Mouse (Mus musculus): Measurements from ENCODE around the gene Pde4a. TPM values are rescaled to one million over a fixed set of nuclear protein-coding genes. Genes with fewer than 3 reads are reported as not detected.

Pde4a gene
- polyA plus RNA-seq, 1 experiment from 2014 or later: 11.7 TPM

- Histone ChIP-seq H3K9ac (no peak overlapping the region), H3K4me2 (replicated peaks) (peak overlapping the region; percentile 46), H3K4me3 (no peak overlapping the region), H3K27me3 (peaks cover 9% of the 10 kb centered on the region; the same call in 1 of the 2 replicates), H3K27ac (no peak overlapping the region), H3K9me3 (replicated peaks) (0 out of 2 replicates have a peak, but pooled peaks cover under 1% of the 10 kb centered on the region), H3K4me1 (peaks cover 30% of the 10 kb centered on the region), H3K36me3 (no peaks in the 10 kb centered on the region)
- WGBS: 7% methylated on average over 11 of the region's 11 CpGs
- ATAC-seq (ENCODE audit: low FRiP score): no peak
Measured at GRCm38 (mm10) chr9:21152715-21153114, 12.8 kb upstream of the Pde4a start.

GRCm38 (mm10) chr9:21153331-21153730 is 12.2 kb upstream of the Pde4a start:
- Histone ChIP-seq H3K27ac (no peak overlapping the region), H3K36me3 (no peaks in the 10 kb centered on the region), H3K4me3 (peak overlapping the region; percentile 20), H3K4me2 (replicated peaks) (peak overlapping the region; percentile 46), H3K27me3 (peaks cover 9% of the 10 kb centered on the region; the same call in 1 of the 2 replicates), H3K9ac (peak overlapping the region; percentile 18; the same call in 1 of the 2 replicates), H3K4me1 (peaks cover 24% of the 10 kb centered on the region), H3K9me3 (replicated peaks) (0 out of 2 replicates have a peak, but pooled peaks cover 2% of the 10 kb centered on the region)
- WGBS: 5% methylated on average over 12 of the region's 12 CpGs
- no peak for ATAC-seq (ENCODE audit: low FRiP score)

- Histone ChIP-seq H3K9ac (no peak overlapping the region), H3K4me2 (replicated peaks) (peak overlapping the region; percentile 46), H3K4me3 (peak overlapping the region; percentile 20), H3K27ac (no peak overlapping the region), H3K4me1 (peaks cover 19% of the 10 kb centered on the region), H3K36me3 (no peaks in the 10 kb centered on the region), H3K9me3 (replicated peaks) (0 out of 2 replicates have a peak, but pooled peaks cover 2% of the 10 kb centered on the region), H3K27me3 (peaks cover 9% of the 10 kb centered on the region; the same call in 1 of the 2 replicates)
- WGBS: 15% methylated on average over 5 of the region's 5 CpGs
- no peak for ATAC-seq (ENCODE audit: low FRiP score)
Measured at GRCm38 (mm10) chr9:21153833-21154232, 11.7 kb upstream of the Pde4a start.

- Histone ChIP-seq H3K4me1 (peaks cover 14% of the 10 kb centered on the region), H3K27me3 (peaks cover 9% of the 10 kb centered on the region; the same call in 1 of the 2 replicates), H3K36me3 (no peaks in the 10 kb centered on the region), H3K9ac (no peak overlapping the region), H3K4me3 (no peak overlapping the region), H3K9me3 (replicated peaks) (0 out of 2 replicates have a peak, but pooled peaks cover 2% of the 10 kb centered on the region), H3K4me2 (replicated peaks) (no peak overlapping the region), H3K27ac (no peak overlapping the region)
- WGBS: 88% methylated on average over 3 of the region's 3 CpGs
- ATAC-seq (ENCODE audit: low FRiP score): no peak
Measured at GRCm38 (mm10) chr9:21154787-21155186, 10.7 kb upstream of the Pde4a start.

GRCm38 (mm10) chr9:21161209-21161909 is 4.2 kb upstream of the Pde4a start:
- H3K9me3 ChIP-seq (replicated peaks): 0 out of 2 replicates have a peak, but pooled peaks cover 2% of the 10 kb centered on the region
- peak; percentile 62 for ATAC-seq (ENCODE audit: low FRiP score)
- H3K4me2 ChIP-seq (replicated peaks): peak overlapping the region; percentile 66
- H3K9ac ChIP-seq: peak overlapping the region; percentile 70
- no peaks in the 10 kb centered on the region for H3K36me3 ChIP-seq
- H3K4me1 ChIP-seq: peaks cover 20% of the 10 kb centered on the region
- H3K27me3 ChIP-seq: peaks cover 51% of the 10 kb centered on the region
- no peak overlapping the region for H3K27ac ChIP-seq
- peak overlapping the region; percentile 48 for H3K4me3 ChIP-seq
- under 1% methylated on average over 52 of the region's 52 CpGs for WGBS

DNA sequence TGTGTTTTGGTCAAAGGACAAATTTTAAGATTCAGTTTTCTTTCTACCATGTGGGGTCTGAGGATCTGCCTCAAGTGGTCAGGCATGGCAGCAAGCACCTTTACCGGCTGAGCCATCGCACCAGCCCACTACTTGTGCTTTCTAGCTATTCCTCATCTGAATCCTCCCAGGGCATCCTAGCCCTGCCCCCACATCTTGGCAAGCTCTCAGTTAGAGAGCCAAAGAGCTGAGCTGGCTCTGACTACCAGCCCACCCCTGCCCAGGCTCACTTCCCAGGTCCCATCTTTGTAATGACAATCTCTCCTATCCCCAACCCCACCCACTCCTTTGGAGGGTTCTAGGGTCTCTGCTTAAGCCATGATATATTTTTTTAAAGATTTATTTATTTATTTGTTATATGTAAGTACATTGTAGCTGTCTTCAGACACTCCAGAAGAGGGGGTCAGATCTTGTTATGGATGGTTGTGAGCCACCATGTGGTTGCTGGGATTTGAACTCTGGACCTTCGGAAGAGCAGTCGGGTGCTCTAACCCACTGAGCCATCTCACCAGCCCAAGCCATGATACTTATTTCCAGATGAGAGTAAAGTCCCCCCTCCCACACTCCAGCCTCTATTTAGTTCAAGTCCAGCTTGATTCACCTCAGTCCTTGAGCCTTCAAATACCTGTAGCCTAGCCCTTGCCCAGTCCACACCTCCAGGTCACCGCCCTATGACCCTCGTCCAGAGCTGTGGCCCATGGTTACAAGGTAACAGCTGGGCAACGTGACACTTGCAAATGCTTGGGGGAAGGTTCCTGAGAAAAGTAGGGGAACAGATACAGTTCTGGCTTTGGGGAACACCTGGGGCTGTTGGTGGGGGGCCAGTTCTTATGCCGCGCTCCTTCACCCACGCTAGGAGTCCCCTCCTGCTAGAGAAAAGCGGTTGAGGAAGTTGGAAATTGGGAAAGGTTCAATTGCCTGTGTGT is 2.1 kb upstream of the Pde4a start:
- peaks cover 26% of the 10 kb centered on the region for H3K4me1 ChIP-seq
- no peak overlapping the region for H3K27ac ChIP-seq
- H3K4me3 ChIP-seq: no peak overlapping the region
- no peak overlapping the region for H3K9ac ChIP-seq
- H3K27me3 ChIP-seq: peaks cover 67% of the 10 kb centered on the region
- H3K4me2 ChIP-seq (replicated peaks): no peak overlapping the region
- H3K36me3 ChIP-seq: no peaks in the 10 kb centered on the region
- H3K9me3 ChIP-seq (replicated peaks): no peaks in the 10 kb centered on the region
- WGBS: 35% methylated on average over 11 of the region's 11 CpGs
- ATAC-seq (ENCODE audit: low FRiP score): no peak

- Histone ChIP-seq H3K4me1 (peaks cover 30% of the 10 kb centered on the region), H3K36me3 (no peaks in the 10 kb centered on the region), H3K4me2 (replicated peaks) (peak overlapping the region; percentile 29; the same call in 1 of the 2 replicates), H3K9ac (no peak overlapping the region), H3K27me3 (peaks cover 67% of the 10 kb centered on the region), H3K4me3 (peak overlapping the region; percentile 12; the same call in 1 of the 2 replicates), H3K27ac (no peak overlapping the region), H3K9me3 (replicated peaks) (no peaks in the 10 kb centered on the region)
- no peak for ATAC-seq (ENCODE audit: low FRiP score)
- WGBS: 2% methylated on average over 26 of the region's 26 CpGs
Measured at GRCm38 (mm10) chr9:21164072-21164471, 1.4 kb upstream of the Pde4a start.

DNA sequence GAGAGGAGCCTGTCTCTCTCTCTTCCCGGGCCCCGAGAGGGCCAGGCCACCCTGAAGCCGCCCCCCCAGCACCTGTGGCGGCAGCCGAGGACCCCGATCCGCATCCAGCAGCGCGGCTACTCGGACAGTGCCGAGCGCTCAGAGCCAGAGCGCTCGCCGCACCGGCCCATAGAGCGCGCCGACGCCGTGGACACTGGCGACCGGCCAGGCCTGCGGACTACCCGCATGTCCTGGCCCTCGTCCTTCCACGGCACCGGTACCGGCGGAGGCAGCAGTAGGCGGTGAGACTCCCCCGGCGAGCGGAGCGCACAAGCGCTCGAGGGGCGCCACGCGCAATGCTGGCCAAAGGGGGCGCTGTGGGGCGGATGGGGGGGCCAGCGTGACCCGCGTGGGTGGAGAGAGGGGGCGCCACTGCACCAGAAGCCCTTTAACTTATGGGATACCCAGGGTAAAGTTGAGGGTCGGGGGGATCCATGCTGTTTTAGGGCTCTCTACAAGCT is 488 bp downstream of the Pde4a start:
- H3K4me2 ChIP-seq (replicated peaks): peak overlapping the region; percentile 75
- peak overlapping the region; percentile 43 for H3K4me3 ChIP-seq
- ATAC-seq (ENCODE audit: low FRiP score): no peak
- no peak overlapping the region; the same call in 1 of the 2 replicates for H3K27ac ChIP-seq
- WGBS: 1% methylated on average over 47 of the region's 47 CpGs
- peaks cover 64% of the 10 kb centered on the region for H3K27me3 ChIP-seq
- H3K9me3 ChIP-seq (replicated peaks): no peaks in the 10 kb centered on the region
- peak overlapping the region; percentile 38; the same call in 1 of the 2 replicates for H3K9ac ChIP-seq
- peaks cover 30% of the 10 kb centered on the region for H3K4me1 ChIP-seq
- H3K36me3 ChIP-seq: no peaks in the 10 kb centered on the region

DNA sequence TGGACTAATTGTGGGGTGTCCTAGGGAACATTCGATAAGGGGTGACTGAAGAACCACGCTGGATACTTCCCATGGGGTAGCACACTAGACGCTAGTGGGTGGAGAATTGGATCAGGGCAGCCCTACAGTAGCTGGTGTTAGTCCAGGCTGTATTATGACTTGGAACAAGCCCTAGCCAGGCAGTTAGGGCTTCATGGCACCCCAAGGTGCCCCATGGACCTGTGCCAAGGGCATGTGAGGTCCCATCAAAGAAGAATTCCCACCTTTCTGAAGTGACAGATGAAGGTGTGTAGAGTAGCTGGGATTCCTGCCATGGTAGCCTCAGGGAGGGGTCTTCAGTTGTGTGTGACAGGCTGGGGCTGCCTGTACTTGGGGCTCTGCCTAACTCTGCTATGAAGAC is 1.0 kb downstream of the Pde4a start:
- Histone ChIP-seq H3K4me2 (replicated peaks) (peak overlapping the region; percentile 75), H3K27ac (no peak overlapping the region), H3K9me3 (replicated peaks) (no peaks in the 10 kb centered on the region), H3K4me1 (peaks cover 30% of the 10 kb centered on the region), H3K36me3 (no peaks in the 10 kb centered on the region), H3K27me3 (peaks cover 62% of the 10 kb centered on the region), H3K4me3 (peak overlapping the region; percentile 43; the same call in 1 of the 2 replicates), H3K9ac (no peak overlapping the region)
- WGBS: 30% methylated on average over 3 of the region's 3 CpGs
- no peak for ATAC-seq (ENCODE audit: low FRiP score)

- Histone ChIP-seq H3K4me3 (no peak overlapping the region), H3K4me1 (peaks cover 30% of the 10 kb centered on the region), H3K4me2 (replicated peaks) (peak overlapping the region; percentile 23), H3K36me3 (no peaks in the 10 kb centered on the region), H3K9me3 (replicated peaks) (no peaks in the 10 kb centered on the region), H3K27me3 (peaks cover 53% of the 10 kb centered on the region), H3K27ac (no peak overlapping the region), H3K9ac (peak overlapping the region; percentile 39; the same call in 1 of the 2 replicates)
- WGBS: 56% methylated on average over 10 of the region's 10 CpGs
- ATAC-seq (ENCODE audit: low FRiP score): no peak
Measured at GRCm38 (mm10) chr9:21167140-21168097, 1.9 kb downstream of the Pde4a start.

Data from hindbrain, embryonic 12.5 days (tissue).